Mouse (Mus musculus): ENCODE data around the gene Mapk9. TPM values are rescaled to one million over a fixed set of nuclear protein-coding genes. Genes with fewer than 3 reads are reported as not detected.

Gene Mapk9
- polyA plus RNA-seq, 1 experiment from 2014 or later: 34.0 TPM

DNA sequence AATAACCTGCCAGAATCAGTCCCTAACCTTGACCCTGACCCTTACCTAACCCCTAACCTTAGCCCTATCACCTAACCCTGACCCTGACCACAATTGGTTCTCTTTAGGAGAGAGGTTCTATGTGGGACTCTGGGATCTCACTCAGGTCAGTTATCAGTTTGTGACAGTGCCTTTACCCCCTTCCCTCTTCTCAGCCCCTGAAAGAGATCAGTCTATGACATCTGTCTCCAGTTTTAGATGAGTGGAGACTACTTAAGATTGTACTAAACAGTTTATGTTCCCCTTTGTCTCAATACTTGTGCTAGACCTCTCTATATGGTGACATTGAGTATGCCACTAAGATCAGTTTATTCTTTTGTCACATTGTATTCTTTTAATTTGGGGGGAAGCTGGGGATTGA lies 17.4 kb downstream of the Mapk9 start:
- Histone ChIP-seq H3K9me3 (replicated peaks) (no peaks in the 10 kb centered on the region), H3K4me3 (replicated peaks) (no peak overlapping the region), H3K9ac (no peak overlapping the region), H3K27me3 (no peaks in the 10 kb centered on the region), H3K27ac (replicated peaks) (no peak overlapping the region), H3K4me1 (no peaks in the 10 kb centered on the region), H3K4me2 (replicated peaks) (no peak overlapping the region), H3K36me3 (peaks cover 16% of the 10 kb centered on the region)
- ATAC-seq (ENCODE audit: insufficient number of reproducible peaks, low FRiP score, low TSS enrichment, low read depth): no peak

DNA sequence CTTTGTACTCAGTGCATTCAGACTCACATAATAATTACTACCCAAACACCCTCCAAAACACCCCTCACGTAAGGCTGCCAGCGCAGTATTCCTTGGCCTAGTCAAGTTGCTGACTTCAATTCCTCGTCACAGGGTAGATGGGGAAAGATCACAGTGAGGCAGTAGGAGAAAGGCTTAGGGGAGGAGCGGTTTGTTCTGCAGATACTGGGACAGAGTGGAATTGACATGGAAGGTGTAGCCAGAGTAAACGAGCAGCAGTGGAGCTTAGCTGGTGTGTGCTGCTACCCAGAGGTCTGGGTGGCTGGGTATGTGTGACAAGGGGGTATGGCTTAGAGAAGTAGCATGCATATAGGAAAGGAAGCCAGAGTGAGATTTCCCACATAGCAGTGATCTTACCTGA lies 20.8 kb downstream of the Mapk9 start:
- WGBS: 86% methylated on average over 5 of the region's 5 CpGs
- no peak overlapping the region for H3K4me3 ChIP-seq (replicated peaks)
- H3K9ac ChIP-seq: no peak overlapping the region
- H3K27ac ChIP-seq (replicated peaks): no peak overlapping the region
- H3K36me3 ChIP-seq: peaks cover 30% of the 10 kb centered on the region
- no peaks in the 10 kb centered on the region for H3K9me3 ChIP-seq (replicated peaks)
- no peaks in the 10 kb centered on the region for H3K27me3 ChIP-seq
- ATAC-seq (ENCODE audit: insufficient number of reproducible peaks, low FRiP score, low TSS enrichment, low read depth): no peak
- H3K4me1 ChIP-seq: no peaks in the 10 kb centered on the region
- no peak overlapping the region for H3K4me2 ChIP-seq (replicated peaks)

DNA sequence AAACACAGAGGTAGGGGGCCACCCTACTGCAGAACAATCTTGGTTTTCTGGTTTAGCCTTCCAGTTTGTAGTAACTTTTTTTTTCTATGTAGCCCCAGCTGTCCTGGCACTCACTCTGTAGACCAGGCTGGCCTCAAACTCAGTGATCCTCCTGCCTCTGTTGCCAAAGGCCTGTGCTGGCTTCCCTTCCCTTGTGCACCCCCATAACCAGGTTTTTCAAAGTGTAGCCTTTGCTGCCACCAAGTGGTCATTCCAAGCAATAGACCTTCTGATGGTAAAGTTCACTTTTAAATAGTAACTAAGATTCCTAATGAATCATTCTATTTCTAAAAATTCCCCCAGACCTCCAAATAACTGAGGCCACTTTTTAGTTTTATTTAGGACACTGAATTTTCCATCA lies 23.2 kb downstream of the Mapk9 start:
- Histone ChIP-seq H3K36me3 (peaks cover 39% of the 10 kb centered on the region), H3K9ac (no peak overlapping the region), H3K27ac (replicated peaks) (no peak overlapping the region), H3K27me3 (no peaks in the 10 kb centered on the region), H3K4me1 (no peaks in the 10 kb centered on the region), H3K4me3 (replicated peaks) (no peak overlapping the region), H3K9me3 (replicated peaks) (no peaks in the 10 kb centered on the region), H3K4me2 (replicated peaks) (no peak overlapping the region)
- ATAC-seq (ENCODE audit: insufficient number of reproducible peaks, low FRiP score, low TSS enrichment, low read depth): no peak

DNA sequence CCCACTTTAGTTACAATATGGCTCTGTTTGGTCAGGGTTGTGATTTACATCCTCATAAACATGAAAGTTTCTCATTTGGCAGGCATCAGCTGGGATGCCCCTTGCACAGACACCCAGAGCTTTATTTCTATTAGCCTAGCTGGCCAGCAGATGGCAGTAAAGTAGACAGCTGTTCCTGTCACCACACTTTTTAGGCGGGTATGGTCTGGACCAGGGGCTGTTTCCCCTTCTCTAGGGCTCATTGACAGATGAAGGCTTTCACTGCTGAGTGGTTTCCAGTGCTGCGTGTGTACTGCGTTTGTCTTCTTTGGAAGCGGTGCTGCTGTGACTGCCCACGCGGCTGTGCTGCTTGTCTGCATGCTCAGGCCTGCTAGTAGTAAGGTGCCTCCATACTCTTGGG lies 25.4 kb downstream of the Mapk9 start:
- Histone ChIP-seq H3K27me3 (no peaks in the 10 kb centered on the region), H3K4me3 (replicated peaks) (no peak overlapping the region), H3K36me3 (peaks cover 38% of the 10 kb centered on the region), H3K4me2 (replicated peaks) (no peak overlapping the region), H3K4me1 (no peaks in the 10 kb centered on the region), H3K9ac (no peak overlapping the region), H3K9me3 (replicated peaks) (no peaks in the 10 kb centered on the region), H3K27ac (replicated peaks) (no peak overlapping the region)
- 51% methylated on average over 6 of the region's 6 CpGs for WGBS
- no peak for ATAC-seq (ENCODE audit: insufficient number of reproducible peaks, low FRiP score, low TSS enrichment, low read depth)

DNA sequence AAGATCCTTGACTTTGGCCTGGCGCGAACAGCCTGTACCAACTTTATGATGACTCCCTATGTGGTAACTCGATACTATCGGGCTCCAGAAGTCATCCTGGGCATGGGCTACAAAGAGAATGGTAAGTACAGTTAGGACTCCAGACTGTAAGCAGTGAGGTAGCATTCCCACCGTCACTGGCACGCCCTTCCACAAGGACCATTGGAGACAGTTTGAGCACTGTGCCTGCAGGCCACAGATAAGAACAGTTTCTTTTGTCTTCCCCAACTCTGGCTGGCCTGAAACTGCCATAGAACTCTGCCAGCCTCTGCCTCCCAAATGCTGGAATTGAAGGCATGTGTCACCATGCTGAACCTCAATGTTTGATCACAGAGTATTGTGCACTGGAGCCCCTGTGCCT lies 26.2 kb downstream of the Mapk9 start:
- no peak overlapping the region for H3K4me2 ChIP-seq (replicated peaks)
- no peaks in the 10 kb centered on the region for H3K4me1 ChIP-seq
- H3K9ac ChIP-seq: no peak overlapping the region
- H3K9me3 ChIP-seq (replicated peaks): no peaks in the 10 kb centered on the region
- H3K36me3 ChIP-seq: peaks cover 31% of the 10 kb centered on the region
- H3K27me3 ChIP-seq: no peaks in the 10 kb centered on the region
- no peak overlapping the region for H3K27ac ChIP-seq (replicated peaks)
- 92% methylated on average over 6 of the region's 6 CpGs for WGBS
- H3K4me3 ChIP-seq (replicated peaks): no peak overlapping the region
- no peak for ATAC-seq (ENCODE audit: insufficient number of reproducible peaks, low FRiP score, low TSS enrichment, low read depth)

DNA sequence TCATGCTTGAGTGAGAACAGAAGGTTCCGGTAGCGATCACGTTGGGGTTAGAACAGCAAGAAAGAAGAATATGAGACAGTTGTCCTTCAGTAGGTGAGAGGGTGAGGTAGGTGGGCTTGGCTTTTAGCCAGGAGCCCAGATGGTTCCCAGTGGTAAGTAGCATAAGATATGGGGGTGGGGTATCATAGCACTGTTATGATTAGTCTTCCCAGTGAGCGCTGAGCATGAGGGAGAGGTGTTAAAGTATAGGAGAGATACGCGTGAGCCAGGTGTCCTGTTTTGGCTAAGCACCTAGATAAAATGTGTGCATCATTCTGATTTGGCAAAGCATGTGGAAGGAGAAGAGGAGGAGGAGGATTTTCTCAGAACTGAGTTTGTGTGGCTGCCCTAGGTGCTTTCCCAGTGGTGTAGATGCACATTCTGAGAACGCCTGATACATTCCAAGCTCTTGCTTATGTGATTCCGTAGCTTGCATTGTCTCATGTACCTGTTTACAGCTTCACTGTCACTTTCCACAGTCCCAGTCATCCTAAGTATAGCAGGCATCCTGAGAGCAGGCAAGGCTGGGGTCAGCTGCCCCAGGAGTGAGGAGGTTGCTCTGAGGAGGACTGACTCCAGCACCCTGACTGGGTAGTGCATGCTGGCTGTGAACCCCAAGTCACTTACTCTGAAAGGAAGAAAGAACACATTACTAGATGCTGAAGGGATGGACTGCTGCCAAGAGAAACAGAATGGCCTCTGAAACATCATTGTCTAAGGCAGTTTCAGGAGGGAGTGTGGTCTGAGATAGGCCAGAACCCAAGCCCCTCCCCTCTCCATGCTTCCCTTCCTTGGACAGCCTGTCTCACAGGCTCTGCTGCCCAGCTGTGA lies 30.6 kb downstream of the Mapk9 start:
- Histone ChIP-seq H3K36me3 (peaks cover 41% of the 10 kb centered on the region), H3K9ac (no peak overlapping the region), H3K4me1 (no peaks in the 10 kb centered on the region), H3K4me3 (replicated peaks) (no peak overlapping the region), H3K27ac (replicated peaks) (no peak overlapping the region), H3K27me3 (no peaks in the 10 kb centered on the region), H3K9me3 (replicated peaks) (no peaks in the 10 kb centered on the region), H3K4me2 (replicated peaks) (no peak overlapping the region)
- ATAC-seq (ENCODE audit: insufficient number of reproducible peaks, low FRiP score, low TSS enrichment, low read depth): peak; percentile 51; the same call in 1 of the 2 replicates
- WGBS: 90% methylated on average over 8 of the region's 8 CpGs

DNA sequence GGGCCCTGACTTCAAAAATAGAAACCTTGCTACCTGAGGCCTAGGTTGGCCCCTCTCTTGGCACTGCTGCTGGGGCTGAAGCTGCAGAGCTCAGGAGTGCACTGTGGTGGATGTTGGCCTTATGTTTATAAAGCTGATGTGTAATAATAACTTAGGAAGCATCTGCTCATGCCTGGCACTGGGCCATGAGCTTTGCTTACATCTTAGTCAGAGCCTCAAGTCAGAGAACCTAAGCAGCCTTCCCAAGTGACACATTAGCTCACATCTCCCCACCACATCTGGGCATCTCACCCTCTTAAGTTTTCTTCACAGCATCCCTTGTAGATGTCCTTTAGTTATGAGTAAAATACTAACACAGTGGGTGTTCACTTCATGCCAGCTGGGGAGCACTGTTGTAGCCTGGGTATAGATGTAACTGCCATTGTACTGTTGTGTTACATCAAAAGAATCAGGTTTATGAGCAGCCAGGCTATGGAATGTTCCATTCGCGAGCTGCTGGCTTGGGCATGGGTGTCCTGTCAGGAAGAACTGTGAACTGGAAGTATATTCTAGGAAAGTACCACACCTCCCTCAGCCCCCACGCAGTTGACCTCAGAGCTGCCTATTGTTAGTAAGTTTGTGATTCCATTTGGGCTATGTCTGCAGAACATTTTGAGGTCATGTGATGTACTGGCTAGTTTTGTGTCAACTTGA lies 33.5 kb downstream of the Mapk9 start:
- Histone ChIP-seq H3K27me3 (no peaks in the 10 kb centered on the region), H3K4me3 (replicated peaks) (no peak overlapping the region), H3K9ac (no peak overlapping the region), H3K27ac (replicated peaks) (no peak overlapping the region), H3K36me3 (peaks cover 41% of the 10 kb centered on the region), H3K4me2 (replicated peaks) (no peak overlapping the region), H3K4me1 (no peaks in the 10 kb centered on the region), H3K9me3 (replicated peaks) (no peaks in the 10 kb centered on the region)
- 90% methylated on average over 3 of the region's 3 CpGs for WGBS
- ATAC-seq (ENCODE audit: insufficient number of reproducible peaks, low FRiP score, low TSS enrichment, low read depth): no peak

DNA sequence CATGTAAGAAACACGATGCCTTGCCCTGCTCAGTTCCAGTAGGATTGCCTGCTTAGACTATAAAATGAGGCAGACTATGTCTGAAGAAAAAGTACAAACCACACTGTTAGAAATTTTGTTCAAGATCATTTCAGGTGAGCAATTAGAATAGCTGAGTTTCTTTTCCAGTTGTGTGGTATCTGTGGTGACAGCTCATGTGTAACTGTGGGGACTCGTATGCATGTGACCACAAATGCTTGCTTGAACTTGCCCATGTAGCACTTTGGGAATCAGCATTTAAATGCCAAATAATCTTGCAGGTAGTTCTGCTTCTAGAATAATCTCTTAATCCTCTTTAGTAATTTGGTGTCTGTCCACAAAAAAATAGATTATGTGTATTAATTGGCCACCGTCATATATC lies 36.8 kb downstream of the Mapk9 start:
- 79% methylated on average over 3 of the region's 3 CpGs for WGBS
- Histone ChIP-seq H3K27ac (replicated peaks) (no peak overlapping the region), H3K4me3 (replicated peaks) (no peak overlapping the region), H3K9ac (no peak overlapping the region), H3K9me3 (replicated peaks) (no peaks in the 10 kb centered on the region), H3K36me3 (peaks cover 49% of the 10 kb centered on the region), H3K27me3 (no peaks in the 10 kb centered on the region), H3K4me1 (no peaks in the 10 kb centered on the region), H3K4me2 (replicated peaks) (no peak overlapping the region)
- ATAC-seq (ENCODE audit: insufficient number of reproducible peaks, low FRiP score, low TSS enrichment, low read depth): no peak

DNA sequence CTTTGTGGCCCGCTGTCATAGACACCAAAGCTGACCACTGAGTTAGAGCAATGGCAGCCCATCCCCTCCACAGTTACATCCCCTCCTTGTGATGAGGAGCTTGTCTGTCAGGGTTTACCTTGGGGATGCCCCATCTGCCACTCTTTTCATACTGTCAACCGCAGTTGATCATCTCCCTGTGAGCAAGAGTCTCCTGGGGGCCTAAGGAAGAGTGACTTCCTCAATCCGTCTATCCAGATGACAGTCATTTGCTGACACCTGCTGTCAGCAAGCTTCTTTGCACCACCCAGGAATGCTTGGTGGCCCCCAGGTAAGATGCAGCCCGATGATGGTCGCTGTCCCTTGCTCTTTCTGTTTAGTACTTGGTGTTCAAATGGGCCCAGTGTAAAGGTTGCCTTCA lies 41.9 kb downstream of the Mapk9 start:
- Histone ChIP-seq H3K36me3 (peaks cover 13% of the 10 kb centered on the region; the same call in 1 of the 2 replicates), H3K27me3 (no peaks in the 10 kb centered on the region), H3K4me2 (replicated peaks) (no peak overlapping the region), H3K27ac (replicated peaks) (no peak overlapping the region), H3K4me1 (no peaks in the 10 kb centered on the region), H3K4me3 (replicated peaks) (no peak overlapping the region), H3K9me3 (replicated peaks) (no peaks in the 10 kb centered on the region), H3K9ac (no peak overlapping the region)
- ATAC-seq (ENCODE audit: insufficient number of reproducible peaks, low FRiP score, low TSS enrichment, low read depth): no peak
- 70% methylated on average over 5 of the region's 5 CpGs for WGBS

DNA sequence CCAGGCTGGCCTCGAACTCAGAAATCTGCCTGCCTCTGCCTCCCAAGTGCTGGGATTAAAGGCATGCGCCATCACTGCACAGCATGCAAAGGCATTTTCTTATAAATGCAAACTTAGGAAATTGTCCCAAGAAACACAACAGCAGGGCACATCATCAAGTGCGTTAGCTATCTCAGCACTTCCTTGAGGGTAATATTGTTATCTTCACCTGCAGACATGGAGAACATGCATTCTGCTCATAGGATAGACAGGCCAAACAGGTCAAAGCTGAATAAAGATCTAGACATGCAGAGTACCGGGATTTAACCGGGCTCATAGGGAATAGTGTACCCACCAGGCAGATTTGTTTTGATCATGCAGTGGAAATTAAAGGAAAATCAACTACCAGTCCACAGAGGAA lies 45.4 kb downstream of the Mapk9 start:
- no peak overlapping the region for H3K27ac ChIP-seq (replicated peaks)
- no peaks in the 10 kb centered on the region for H3K27me3 ChIP-seq
- no peak overlapping the region for H3K9ac ChIP-seq
- no peaks in the 10 kb centered on the region for H3K4me1 ChIP-seq
- no peak overlapping the region for H3K4me2 ChIP-seq (replicated peaks)
- 90% methylated on average over 5 of the region's 5 CpGs for WGBS
- no peak for ATAC-seq (ENCODE audit: insufficient number of reproducible peaks, low FRiP score, low TSS enrichment, low read depth)
- H3K36me3 ChIP-seq: peaks cover 5% of the 10 kb centered on the region; the same call in 1 of the 2 replicates
- no peak overlapping the region for H3K4me3 ChIP-seq (replicated peaks)
- no peaks in the 10 kb centered on the region for H3K9me3 ChIP-seq (replicated peaks)

DNA sequence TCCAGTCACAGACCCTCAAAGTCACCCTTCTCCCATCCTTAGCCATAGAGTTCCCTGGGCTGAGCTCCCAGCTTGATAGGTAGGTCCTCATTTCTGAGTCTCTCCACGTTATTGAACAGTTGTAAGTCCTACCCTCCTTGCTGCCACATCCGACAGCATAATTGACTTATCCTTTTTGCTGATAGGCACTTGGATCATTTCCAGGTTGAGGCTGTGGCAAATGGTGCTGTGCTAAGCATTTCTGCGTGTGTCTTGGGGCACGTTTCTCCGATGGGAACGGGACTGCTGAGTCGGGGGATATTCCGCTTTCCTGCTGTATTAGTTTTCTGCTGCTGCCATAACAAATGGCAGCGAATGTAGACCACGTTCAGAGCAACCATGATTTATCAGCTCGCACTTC lies 47.3 kb downstream of the Mapk9 start:
- Histone ChIP-seq H3K36me3 (no peaks in the 10 kb centered on the region), H3K4me1 (no peaks in the 10 kb centered on the region), H3K27ac (replicated peaks) (no peak overlapping the region), H3K9me3 (replicated peaks) (0 out of 2 replicates have a peak, but pooled peaks cover 6% of the 10 kb centered on the region), H3K4me2 (replicated peaks) (no peak overlapping the region), H3K4me3 (replicated peaks) (no peak overlapping the region), H3K27me3 (no peaks in the 10 kb centered on the region), H3K9ac (no peak overlapping the region)
- 62% methylated on average over 11 of the region's 11 CpGs for WGBS
- no peak for ATAC-seq (ENCODE audit: insufficient number of reproducible peaks, low FRiP score, low TSS enrichment, low read depth)

Data from embryonic facial prominence, embryonic 15.5 days (tissue).